Mouse (Mus musculus) telencephalon, adult 2 months (tissue): ENCODE results near the gene Ripk3.
A peak's percentile ranks its signal among the peaks of the same experiment; 100 is the strongest.

Experiments
- DNase-seq: peaks from one replicate; pipeline ENCODE4 v3.0.0-alpha.2; 2011; ENCODE audit warnings: low read depth, low spot score

Gene Ripk3

GRCm38 (mm10) chr14:55788256-55789050 lies at the start of gene Ripk3:
TSS of gene Ripk3 (minus strand) at chr14:55788865.
- no peak for DNase-seq

DNA sequence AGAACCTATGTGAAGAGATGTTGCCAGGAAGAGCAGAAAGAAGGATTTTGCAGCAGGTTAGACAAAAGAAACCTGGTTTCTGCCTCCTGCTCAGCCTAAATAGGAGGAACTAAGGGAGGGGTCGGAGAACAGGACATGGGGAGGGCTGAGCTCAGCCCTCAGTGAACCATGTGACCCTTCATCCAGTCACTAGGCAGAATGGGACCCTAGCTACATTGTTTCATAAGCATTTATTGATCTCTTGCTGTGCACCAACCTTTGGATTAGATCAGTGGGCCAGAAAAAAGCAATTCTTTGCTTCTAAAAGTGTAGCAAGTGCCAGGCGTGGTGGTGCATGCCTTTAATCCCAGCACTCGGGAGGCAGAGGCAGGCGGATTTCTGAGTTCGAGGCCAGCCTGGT lies 49.6 kb upstream of the Ripk3 start:
- DNase-seq, result no peak

DNA sequence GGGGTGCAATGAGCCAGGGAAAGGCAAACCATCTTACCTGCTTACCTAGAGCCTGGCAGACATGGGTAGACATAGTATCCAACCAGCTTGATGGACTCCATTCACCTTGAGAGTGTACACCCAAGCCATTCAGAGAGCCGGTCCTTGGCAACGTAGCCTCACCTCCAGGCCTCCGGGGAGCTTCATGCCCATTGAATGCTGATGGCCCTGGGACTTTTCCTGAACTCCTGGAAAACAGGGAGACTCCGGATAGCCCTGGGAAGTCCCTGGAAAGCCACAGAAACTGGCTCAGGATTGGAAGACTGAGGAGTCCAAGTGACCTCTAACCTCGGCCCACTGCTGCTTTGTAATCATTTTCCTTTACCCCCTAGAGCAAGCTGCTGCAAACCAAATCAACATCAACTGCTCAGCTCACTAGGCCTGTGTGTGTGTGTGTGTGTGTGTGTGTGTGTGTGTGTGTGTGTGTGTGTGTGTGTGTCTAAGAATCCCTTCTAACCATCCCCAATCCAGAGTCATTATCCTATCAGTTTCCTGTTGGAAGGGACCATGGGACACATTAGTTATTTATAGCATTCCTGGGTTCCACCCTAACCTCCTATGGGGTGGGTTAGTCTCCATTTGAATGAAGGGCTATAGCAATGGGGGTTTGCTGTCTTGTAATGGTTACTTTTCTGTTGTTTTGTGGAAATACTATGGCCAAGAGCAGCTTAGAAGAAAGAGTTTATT lies 46.3 kb upstream of the Ripk3 start:
- DNase-seq, result no peak

- no peak for DNase-seq
Measured at GRCm38 (mm10) chr14:55833126-55833525, 44.5 kb upstream of the Ripk3 start.

DNA sequence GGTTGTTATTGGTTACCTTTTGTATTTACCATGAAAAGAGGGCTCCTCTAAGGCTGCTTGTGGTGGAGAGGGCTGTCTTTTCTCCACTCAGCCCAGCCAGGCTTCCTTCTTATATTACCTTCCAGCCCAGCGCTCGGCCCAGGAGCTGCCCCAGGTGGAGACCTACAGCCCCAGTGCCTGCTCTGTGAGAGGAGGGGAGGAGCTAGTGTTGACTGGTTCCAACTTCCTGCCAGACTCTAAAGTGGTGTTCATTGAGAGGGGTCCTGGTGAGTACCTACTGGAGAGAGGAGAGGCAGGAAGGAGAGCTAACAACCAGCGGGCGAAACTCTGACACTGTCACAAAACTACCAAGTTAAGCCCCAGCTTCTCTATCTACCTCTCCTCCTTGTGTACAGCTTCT lies 41.7 kb upstream of the Ripk3 start:
- DNase-seq, result no peak

DNA sequence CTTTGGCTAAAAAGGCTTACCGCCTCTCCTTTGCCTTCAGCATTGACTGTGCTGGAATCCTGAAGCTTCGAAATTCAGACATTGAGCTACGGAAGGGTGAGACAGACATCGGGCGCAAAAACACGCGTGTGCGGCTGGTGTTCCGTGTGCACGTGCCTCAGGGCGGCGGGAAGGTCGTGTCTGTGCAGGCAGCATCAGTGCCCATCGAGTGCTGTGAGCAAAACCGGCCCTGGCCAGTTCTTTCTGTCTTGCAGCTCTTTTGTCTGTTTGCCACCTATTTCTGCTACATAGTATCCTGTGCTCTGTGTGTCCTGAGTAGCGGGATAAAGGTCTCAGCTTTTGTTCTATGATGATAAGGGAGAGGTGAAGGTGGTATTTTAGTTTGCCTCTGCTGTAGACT lies 41.2 kb upstream of the Ripk3 start:
- DNase-seq, result no peak

DNA sequence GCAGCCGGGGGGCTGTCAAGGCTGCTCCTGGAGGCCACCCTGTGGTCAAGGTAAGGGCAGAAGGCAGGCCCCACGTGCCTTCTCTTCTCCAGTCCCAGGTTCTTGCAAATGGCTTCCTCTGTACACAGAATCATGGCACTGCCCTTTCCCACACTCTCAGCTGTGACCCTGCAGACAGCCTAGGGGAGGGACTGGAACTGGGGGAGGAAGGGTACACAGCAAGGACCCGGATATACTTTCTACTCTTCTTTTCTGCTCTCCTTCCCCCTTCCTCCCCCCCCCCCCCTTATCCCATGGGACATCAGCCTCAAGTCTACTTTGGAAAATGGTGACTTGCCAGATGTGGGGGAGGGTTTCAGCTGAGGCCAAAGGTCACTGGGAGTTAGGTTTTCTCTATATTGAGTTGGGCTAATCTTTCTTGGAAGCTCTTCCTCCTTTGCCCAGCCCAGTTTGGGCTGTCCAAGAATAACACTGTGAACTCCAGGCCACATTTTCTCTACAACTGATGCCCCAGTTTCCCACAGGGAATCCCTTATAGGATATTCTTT lies 40.1 kb upstream of the Ripk3 start:
- no peak for DNase-seq

GRCm38 (mm10) chr14:55826551-55827340 lies 38.1 kb upstream of the Ripk3 start:
- no peak for DNase-seq

DNA sequence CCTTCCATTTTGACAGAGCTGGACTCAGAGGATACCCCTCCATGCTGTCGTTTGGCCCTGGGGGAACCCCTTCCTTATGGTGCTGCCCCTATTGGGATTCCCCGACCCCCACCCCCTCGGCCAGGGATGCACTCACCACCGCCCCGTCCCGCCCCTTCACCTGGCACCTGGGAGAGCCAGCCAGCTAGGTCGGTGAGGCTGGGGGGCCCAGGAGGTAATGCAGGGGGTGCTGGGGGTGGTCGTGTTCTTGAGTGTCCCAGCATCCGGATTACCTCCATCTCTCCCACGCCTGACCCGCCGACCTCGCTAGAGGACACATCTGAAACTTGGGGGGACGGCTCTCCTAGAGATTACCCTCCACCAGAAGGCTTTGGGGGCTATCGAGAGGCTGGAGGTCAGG lies 37.5 kb upstream of the Ripk3 start:
- DNase-seq, result no peak

DNA sequence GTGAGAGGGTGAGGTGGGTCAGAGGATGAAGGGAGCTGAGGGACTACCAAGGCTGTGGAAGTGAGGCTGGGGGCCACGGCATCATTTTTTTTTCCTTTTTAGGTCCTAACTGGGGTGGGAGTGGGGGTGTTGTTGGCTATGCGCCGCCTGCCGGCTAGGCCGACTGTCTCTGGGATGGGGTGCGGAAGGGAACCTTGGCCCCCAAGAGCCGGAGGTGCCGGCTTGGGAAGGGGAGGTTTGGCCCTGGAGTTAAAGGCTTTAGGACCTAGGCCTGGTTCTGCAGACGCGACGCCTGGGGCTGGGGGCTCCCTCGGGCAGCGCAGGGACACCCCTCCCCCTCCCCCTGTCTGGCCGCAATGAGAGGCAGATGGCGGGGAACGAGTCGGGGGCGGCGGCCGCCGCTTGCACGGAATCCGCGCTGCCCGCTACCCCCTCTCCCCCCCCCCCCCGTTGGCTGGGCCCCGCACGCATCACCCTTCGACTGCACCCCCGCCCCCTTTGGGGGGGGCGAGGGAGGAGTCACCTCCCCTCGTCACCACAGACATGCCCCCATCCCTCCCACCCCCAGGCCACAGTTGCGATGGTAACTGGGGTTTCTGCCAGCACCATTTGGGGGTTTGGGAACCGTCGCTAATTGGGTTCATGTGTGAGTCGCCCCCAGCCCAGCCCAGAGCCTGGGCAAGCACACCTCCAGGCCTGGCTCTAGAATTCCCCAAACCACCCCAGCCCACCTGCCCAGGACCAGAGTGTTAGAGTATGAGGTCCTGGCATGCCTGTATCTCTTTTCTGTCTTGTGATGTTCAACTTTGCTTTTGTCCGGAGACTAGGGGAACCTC lies 36.8 kb upstream of the Ripk3 start:
- no peak for DNase-seq

DNA sequence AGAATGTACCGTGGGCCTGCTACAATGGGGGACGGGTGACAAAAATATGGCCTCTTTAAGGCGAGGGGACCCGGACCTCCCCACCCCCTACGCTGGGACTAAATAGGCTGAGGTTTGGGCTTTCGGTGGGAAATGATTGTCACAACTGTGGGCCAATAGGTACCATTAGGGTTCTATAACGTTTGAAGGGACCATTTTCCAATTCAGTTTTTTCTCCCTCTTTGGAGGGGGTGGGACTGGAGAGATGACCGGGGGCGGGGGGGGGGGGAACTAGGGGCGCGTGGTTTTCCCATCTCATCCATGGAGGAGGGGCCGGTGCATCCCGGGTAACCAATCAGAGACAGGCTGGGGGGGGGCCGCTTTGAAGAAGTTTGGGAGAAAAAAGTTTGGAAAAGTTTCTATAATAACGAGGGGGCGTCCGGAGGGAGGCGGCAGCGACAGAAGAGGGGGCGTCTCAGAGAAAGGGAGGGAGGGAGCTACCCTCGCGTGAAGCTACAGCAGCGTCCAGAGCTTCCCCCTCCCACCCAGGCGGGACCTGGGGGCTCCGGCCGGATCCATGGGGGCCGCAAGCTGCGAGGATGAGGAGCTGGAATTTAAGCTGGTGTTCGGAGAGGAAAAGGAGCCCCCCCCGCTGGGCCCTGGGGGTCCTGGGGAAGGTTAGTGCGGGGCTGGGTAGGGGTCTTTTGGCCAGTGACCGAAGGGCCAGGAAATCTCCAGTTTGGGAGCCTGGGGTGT lies 36.0 kb upstream of the Ripk3 start:
- no peak for DNase-seq

DNA sequence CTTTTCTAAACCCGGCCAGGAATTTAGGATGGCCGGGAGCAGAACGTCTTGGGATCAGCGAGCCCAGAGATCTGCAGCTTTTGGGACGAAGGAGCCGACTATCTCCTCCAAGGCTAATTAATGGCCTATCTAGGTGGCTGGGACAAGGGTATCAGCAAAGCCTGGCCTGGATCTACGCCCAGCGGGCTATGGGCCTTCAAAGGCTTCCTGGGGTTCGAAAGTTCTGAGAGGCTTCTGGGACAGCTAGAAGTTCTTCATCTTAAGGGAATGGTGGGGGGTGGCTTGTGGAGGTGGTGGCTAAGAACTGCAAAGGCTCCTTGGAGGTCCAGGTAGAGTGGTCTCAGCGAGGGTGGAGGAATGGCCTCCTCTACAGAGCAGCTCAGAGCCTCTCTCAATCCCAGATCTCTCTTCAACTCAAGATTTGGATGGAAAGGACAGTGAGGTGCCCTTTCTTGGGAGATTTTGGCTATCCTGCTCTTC lies 35.4 kb upstream of the Ripk3 start:
- DNase-seq, result no peak

DNA sequence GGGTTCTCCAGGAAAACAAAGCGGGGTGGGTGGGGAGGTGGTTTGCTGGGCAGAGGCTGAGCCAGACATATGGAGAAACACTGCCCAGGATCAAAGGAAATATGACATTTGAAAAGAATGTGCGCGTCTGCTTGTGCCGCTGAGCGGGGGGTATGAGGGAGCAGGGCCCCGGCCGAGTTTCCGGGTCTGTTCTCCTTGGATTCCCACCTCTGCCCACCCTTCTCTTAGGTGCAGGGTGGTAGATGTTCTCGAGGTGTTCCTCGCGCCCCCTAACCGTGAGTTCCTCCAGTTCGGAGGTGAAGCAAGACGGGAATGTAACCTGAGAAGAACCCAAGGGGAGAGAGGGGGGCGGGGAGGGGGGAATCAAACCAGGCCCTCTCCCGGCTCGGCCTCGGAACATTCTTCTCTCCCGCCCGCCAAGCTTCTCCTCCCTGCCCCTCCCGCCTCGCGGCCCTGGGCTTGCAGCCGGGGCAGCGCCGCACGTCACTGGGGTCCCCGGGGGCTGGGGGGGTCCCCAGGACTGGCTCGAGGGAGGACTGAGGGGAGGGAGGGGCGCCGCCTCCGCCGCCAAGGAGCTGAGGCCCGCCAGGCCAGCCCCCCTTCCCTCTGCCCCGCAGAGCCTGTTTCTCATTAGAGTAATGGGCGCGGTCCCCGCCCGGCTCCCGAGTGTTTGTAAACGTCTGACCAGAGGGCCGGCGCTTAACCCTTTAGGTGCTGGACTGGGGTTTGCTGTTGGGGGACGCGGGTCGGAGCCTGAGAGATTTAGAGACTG lies 34.5 kb upstream of the Ripk3 start, which contains the start of gene Nfatc4:
Gene Nfatc4 (plus strand): TSS at position 154 of the 772 bp plus-strand sequence.
- no peak for DNase-seq

- peak; percentile 35 for DNase-seq
Measured at GRCm38 (mm10) chr14:55822435-55822990, 33.8 kb upstream of the Ripk3 start.

- no peak for DNase-seq
Measured at GRCm38 (mm10) chr14:55820576-55820975, 31.9 kb upstream of the Ripk3 start.

GRCm38 (mm10) chr14:55819845-55820405 lies 31.3 kb upstream of the Ripk3 start:
- no peak for DNase-seq

DNA sequence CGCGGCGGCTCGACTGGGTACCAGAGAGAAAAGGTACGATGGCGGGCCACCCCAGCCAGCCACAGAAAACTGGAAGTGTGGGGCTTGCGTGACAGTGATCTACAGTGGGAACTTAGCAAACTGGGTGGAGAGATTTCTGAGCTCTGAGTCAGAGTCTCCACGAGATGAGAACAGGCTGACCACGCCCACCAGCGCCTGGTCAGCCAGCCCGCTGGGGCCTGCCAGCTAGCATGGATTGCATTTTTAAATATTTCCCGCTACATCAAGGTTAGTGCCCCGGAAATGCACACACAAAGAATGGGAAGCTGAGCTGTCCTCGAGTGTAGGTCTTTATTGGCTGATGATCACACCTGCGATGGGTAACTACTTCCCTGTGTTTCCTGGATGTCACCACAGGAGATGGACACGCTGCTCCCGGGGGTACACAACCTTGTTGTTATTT lies 26.7 kb upstream of the Ripk3 start:
- no peak for DNase-seq

DNA sequence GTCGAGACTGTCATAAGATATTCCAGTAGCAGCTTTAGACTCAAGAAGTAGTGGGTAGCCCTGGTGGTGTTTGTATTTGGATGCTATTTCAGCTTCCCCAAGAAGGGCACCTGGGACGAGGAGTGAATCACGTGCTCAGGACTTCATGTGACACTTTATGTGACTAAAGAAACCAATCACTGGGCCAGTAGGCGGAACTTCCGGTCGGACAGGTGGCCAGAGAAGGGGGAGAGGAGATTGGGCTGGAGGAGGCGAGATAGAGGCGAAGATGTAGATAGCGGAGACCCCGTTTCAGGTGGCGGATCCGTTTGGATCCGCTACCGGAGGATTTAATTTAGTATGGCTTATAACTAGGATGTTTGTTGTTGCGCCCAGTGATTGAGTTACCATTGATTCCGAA lies 26.2 kb upstream of the Ripk3 start:
- DNase-seq, result peak; percentile 21
